Mouse (Mus musculus): ENCODE measurements around the gene Sez6. TPM values are rescaled to one million over a fixed set of nuclear protein-coding genes. Genes with fewer than 3 reads are reported as not detected.

Gene Sez6
- polyA plus RNA-seq, 1 experiment from 2014 or later, result 0.48 TPM

DNA sequence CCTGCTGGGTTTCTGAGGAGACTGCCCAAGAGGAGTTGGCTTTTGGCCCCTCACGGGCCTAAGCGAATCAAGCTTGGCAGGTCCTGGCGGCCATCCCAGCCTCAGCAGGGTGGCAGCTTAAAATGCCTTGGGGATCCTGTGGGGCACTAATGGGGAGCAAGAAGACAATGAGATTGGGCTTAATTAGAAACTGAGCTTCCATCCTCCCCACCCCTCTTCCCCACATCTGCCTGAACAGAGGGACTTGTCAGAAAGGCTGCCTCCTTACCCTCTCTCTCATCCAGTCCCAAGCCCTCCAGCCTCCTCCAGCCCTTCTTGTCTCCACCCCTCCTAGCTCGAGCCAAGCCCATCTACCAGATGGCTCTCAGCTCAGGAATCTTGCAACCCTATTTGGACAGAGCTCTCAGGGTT lies 3.5 kb downstream of the Sez6 start:
- ATAC-seq, result no peak
- H3K27ac ChIP-seq (ENCODE audit: low read length), result no peak overlapping the region
- 3% methylated on average over 4 of the region's 4 CpGs for WGBS
- no peak overlapping the region for H3K9ac ChIP-seq (ENCODE audit: low read depth, low read length)
- peaks cover 54% of the 10 kb centered on the region for H3K27me3 ChIP-seq (replicated peaks; ENCODE audit: control insufficient read depth, insufficient read depth, low read length)
- no peak overlapping the region for H3K4me3 ChIP-seq (ENCODE audit: low read length)
- H3K36me3 ChIP-seq (ENCODE audit: control insufficient read depth, insufficient read depth, low read length), result no peaks in the 10 kb centered on the region
- peaks cover 7% of the 10 kb centered on the region for H3K4me1 ChIP-seq (ENCODE audit: control insufficient read depth, insufficient read depth, low read length)
- H3K9me3 ChIP-seq (ENCODE audit: control insufficient read depth, low read length), result no peaks in the 10 kb centered on the region
- H3K4me2 ChIP-seq (ENCODE audit: low read depth, low read length), result no peak overlapping the region

DNA sequence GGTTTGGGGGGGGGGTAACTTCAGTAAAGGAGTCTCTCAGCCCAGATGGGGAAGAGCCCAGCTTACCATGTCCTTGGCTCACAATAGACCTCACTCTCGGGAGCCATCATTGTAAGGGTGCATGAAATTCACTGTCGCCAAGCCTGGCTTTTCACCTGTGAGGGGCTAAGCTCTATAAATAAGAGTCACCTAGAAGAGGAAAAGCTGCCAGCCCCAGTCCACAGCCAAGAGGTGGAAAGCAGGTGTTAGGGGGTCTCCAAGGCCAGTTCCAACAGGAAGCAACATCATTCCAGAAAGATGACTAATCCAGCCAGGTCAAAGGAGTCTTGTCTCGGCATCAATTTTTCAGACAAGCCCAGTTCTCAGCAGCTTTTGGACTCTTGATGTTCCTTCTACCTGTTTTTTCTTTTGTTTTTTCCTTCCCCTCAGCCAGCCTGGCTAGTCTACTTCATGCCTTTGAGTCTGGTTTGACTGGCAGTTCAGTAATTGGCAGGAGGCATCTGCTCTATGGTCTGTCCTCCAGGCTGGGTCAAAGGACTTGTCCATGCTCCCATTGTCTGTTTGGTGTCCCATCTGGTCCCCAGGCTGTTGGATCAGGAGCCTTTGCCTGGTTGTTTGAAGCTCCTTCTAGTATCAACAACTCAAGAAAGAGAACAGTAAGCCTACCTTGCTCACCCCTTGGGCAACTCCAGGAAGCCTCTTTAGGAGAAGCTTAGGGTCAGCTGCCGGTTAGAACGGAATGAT lies 4.1 kb downstream of the Sez6 start:
- Histone ChIP-seq H3K9me3 (ENCODE audit: control insufficient read depth, low read length) (no peaks in the 10 kb centered on the region), H3K27me3 (replicated peaks; ENCODE audit: control insufficient read depth, insufficient read depth, low read length) (peaks cover 48% of the 10 kb centered on the region), H3K4me2 (ENCODE audit: low read depth, low read length) (no peak overlapping the region), H3K4me3 (ENCODE audit: low read length) (no peak overlapping the region), H3K27ac (ENCODE audit: low read length) (no peak overlapping the region), H3K9ac (ENCODE audit: low read depth, low read length) (no peak overlapping the region), H3K36me3 (ENCODE audit: control insufficient read depth, insufficient read depth, low read length) (no peaks in the 10 kb centered on the region), H3K4me1 (ENCODE audit: control insufficient read depth, insufficient read depth, low read length) (peaks cover 7% of the 10 kb centered on the region)
- 58% methylated on average over 5 of the region's 5 CpGs for WGBS
- ATAC-seq, result no peak

DNA sequence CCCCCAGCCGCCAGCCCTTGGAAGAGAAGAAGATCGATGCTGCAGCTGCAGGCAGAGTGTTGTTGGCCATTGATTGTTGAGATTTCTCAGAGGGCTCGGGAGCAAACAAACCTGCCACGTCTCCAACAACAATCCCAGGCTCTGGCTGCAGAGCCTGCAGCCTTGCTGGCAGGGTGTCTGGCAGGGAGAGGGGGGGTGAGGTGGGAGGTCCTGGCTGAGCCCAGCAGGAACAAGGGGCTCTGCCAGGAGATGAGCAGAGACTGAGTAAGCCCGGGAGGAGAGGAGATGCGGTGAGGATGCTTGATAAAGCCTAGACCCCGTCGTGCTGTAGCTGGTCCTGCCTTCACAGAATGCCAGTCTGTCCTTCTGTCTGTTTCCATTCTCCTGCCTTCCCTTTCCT lies 6.2 kb downstream of the Sez6 start:
- Histone ChIP-seq H3K36me3 (ENCODE audit: control insufficient read depth, insufficient read depth, low read length) (no peaks in the 10 kb centered on the region), H3K9ac (ENCODE audit: low read depth, low read length) (no peak overlapping the region), H3K4me3 (ENCODE audit: low read length) (no peak overlapping the region), H3K4me1 (ENCODE audit: control insufficient read depth, insufficient read depth, low read length) (no peaks in the 10 kb centered on the region), H3K9me3 (ENCODE audit: control insufficient read depth, low read length) (no peaks in the 10 kb centered on the region), H3K4me2 (ENCODE audit: low read depth, low read length) (no peak overlapping the region), H3K27ac (ENCODE audit: low read length) (no peak overlapping the region), H3K27me3 (replicated peaks; ENCODE audit: control insufficient read depth, insufficient read depth, low read length) (peaks cover 36% of the 10 kb centered on the region)
- no peak for ATAC-seq
- 11% methylated on average over 8 of the region's 8 CpGs for WGBS

DNA sequence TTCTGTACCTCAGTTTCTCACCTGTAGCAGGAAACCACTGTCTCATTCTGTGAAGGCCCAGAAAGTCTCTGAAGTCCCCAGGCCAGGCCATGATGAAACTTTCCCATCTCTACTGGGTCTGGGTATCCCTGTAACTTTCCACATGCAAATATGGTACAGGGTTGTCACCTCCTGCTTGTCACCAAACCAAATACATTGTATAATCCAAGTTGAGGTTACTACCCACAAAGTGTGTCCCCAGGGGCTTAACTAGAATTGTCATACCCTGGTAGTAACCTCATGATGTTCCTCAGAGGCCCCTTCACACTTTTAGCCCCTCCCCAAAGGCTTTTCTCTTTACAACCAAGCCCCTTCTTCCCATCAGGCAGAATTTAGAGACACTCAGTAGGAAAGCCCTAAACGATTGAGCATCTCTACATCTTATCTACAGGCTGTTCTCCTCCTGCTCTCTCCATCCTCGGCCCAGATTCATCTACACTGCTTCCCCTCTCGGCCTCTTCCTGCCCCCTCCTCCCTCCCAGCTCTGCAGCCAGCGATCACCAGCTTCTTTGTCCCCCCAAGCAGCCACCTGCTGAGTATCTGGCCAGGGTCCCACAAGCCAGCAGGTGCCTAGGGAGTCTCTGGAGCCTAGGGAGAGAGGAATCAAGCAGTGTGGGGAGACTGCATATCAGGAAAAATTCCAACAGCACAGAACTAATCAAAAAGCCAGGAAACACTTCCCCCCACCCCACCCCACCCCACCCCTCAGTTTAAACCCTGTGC lies 7.2 kb downstream of the Sez6 start:
- no peak for ATAC-seq

DNA sequence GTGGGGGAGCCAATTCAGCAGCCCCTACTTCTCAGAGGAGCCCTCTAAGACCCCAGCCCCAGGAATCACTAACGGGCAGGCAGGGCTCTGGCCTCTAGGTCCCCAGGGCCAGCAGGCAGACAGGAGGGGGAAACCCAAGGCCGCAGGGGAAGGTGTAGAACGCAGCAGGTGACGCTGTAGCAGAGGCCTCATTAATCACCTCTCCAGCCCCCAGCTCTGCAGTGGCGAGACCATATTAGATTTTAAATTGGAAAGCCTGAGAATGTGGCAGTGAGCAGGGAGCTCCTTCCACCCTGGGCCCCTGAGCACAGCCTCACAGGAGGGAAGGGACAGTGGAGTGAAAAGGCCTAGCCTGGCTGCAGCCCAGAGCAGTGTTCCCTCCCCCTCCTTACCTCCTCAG lies 11.6 kb downstream of the Sez6 start:
- H3K9ac ChIP-seq (ENCODE audit: low read depth, low read length), result no peak overlapping the region
- H3K27ac ChIP-seq (ENCODE audit: low read length), result no peak overlapping the region
- peaks cover 2% of the 10 kb centered on the region; the same call in 1 of the 2 replicates for H3K27me3 ChIP-seq (replicated peaks; ENCODE audit: control insufficient read depth, insufficient read depth, low read length)
- H3K9me3 ChIP-seq (ENCODE audit: control insufficient read depth, low read length), result no peaks in the 10 kb centered on the region
- WGBS, result 31% methylated on average over 5 of the region's 5 CpGs
- H3K36me3 ChIP-seq (ENCODE audit: control insufficient read depth, insufficient read depth, low read length), result no peaks in the 10 kb centered on the region
- H3K4me2 ChIP-seq (ENCODE audit: low read depth, low read length), result no peak overlapping the region
- no peak for ATAC-seq
- no peak overlapping the region for H3K4me3 ChIP-seq (ENCODE audit: low read length)
- H3K4me1 ChIP-seq (ENCODE audit: control insufficient read depth, insufficient read depth, low read length), result no peaks in the 10 kb centered on the region

More for the DNA sequence above, 7.2 kb downstream of the Sez6 start:
- H3K9ac ChIP-seq (ENCODE audit: low read depth, low read length), result no peak overlapping the region
- no peak overlapping the region for H3K4me3 ChIP-seq (ENCODE audit: low read length)
- no peak overlapping the region for H3K27ac ChIP-seq (ENCODE audit: low read length)
- WGBS, result 22% methylated on average over 4 of the region's 4 CpGs
- no peaks in the 10 kb centered on the region for H3K4me1 ChIP-seq (ENCODE audit: control insufficient read depth, insufficient read depth, low read length)
- H3K27me3 ChIP-seq (replicated peaks; ENCODE audit: control insufficient read depth, insufficient read depth, low read length), result peaks cover 28% of the 10 kb centered on the region
- no peak overlapping the region for H3K4me2 ChIP-seq (ENCODE audit: low read depth, low read length)
- H3K9me3 ChIP-seq (ENCODE audit: control insufficient read depth, low read length), result no peaks in the 10 kb centered on the region
- H3K36me3 ChIP-seq (ENCODE audit: control insufficient read depth, insufficient read depth, low read length), result no peaks in the 10 kb centered on the region

DNA sequence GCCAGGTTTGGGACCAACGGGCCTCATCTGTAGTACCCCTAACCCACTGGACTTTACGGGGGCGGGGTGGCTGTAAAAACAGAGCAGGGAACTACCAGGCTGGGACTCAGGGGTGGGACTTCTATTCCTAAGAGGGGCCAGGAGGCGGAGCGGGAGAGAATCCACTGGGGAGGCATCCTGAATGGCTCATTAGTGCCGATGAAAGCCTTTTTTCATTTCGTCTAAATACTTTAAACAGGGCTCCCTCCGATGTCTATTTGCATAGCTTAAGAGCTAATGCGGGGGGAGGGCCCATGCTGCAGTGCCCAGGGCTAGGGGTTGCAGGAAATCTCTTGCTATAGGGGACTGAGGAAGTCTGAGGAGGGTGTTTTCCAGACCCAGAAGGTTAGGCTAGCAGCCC lies 17.3 kb downstream of the Sez6 start:
- Histone ChIP-seq H3K4me1 (ENCODE audit: control insufficient read depth, insufficient read depth, low read length) (no peaks in the 10 kb centered on the region), H3K27ac (ENCODE audit: low read length) (no peak overlapping the region), H3K36me3 (ENCODE audit: control insufficient read depth, insufficient read depth, low read length) (no peaks in the 10 kb centered on the region), H3K9me3 (ENCODE audit: control insufficient read depth, low read length) (no peaks in the 10 kb centered on the region), H3K27me3 (replicated peaks; ENCODE audit: control insufficient read depth, insufficient read depth, low read length) (peaks cover 2% of the 10 kb centered on the region; the same call in 1 of the 2 replicates), H3K9ac (ENCODE audit: low read depth, low read length) (no peak overlapping the region), H3K4me3 (ENCODE audit: low read length) (no peak overlapping the region), H3K4me2 (ENCODE audit: low read depth, low read length) (no peak overlapping the region)
- ATAC-seq, result no peak
- WGBS, result 9% methylated on average over 9 of the region's 9 CpGs

DNA sequence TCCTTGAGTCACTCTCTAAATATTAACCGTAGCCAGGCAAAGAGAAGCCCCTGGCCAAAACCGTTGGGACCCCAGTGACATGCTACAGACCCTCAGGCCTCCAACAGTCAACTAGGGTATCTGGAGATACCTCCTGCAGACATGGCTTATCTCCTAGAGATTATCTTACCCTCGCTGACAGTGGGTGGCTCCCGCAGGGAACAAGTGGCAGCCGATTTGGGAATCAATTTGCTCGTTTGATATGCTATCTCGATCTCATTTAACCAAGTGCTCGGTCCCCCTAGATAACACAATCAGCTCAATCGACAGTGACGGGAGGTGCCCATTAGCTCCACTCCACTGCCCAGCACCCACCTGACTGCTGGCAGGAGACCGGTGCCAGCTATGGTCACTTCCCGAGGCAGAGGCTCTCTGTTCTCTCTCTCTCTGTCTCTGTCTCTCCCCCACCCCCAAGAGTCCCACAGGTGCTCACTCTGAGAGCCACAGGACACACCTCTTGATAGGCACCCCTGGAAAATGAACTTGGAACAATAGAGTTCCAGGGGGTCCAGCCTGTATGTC lies 19.6 kb downstream of the Sez6 start:
- no peak overlapping the region for H3K27ac ChIP-seq (ENCODE audit: low read length)
- H3K4me2 ChIP-seq (ENCODE audit: low read depth, low read length), result no peak overlapping the region
- no peaks in the 10 kb centered on the region for H3K9me3 ChIP-seq (ENCODE audit: control insufficient read depth, low read length)
- H3K4me3 ChIP-seq (ENCODE audit: low read length), result no peak overlapping the region
- H3K9ac ChIP-seq (ENCODE audit: low read depth, low read length), result no peak overlapping the region
- ATAC-seq, result no peak
- no peaks in the 10 kb centered on the region for H3K4me1 ChIP-seq (ENCODE audit: control insufficient read depth, insufficient read depth, low read length)
- no peaks in the 10 kb centered on the region for H3K36me3 ChIP-seq (ENCODE audit: control insufficient read depth, insufficient read depth, low read length)
- peaks cover 6% of the 10 kb centered on the region; the same call in 1 of the 2 replicates for H3K27me3 ChIP-seq (replicated peaks; ENCODE audit: control insufficient read depth, insufficient read depth, low read length)
- WGBS, result 26% methylated on average over 12 of the region's 12 CpGs

DNA sequence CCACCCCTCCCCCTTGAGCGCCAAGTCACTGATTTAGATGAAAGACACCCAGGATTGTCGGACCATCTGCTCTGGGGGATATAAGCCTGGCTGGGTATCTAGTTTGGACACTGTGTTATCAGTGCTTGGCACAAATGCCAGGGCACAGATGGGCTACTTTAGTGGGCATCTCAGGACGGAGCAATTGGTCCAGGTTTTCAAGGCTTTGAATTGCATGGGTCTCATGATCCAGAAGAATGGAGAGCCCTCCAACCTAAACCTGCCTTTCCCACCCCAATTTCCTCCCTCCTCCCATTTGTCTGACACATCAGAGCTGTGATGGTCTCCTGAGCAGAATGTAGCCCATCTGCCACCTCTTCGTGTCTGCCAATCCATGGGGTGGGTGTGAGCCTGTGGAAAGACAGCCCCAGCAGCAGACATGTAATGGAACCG lies 20.2 kb downstream of the Sez6 start:
- Histone ChIP-seq H3K27ac (ENCODE audit: low read length) (no peak overlapping the region), H3K27me3 (replicated peaks; ENCODE audit: control insufficient read depth, insufficient read depth, low read length) (peaks cover 4% of the 10 kb centered on the region; the same call in 1 of the 2 replicates), H3K9ac (ENCODE audit: low read depth, low read length) (no peak overlapping the region), H3K36me3 (ENCODE audit: control insufficient read depth, insufficient read depth, low read length) (no peaks in the 10 kb centered on the region), H3K4me2 (ENCODE audit: low read depth, low read length) (no peak overlapping the region), H3K9me3 (ENCODE audit: control insufficient read depth, low read length) (no peaks in the 10 kb centered on the region), H3K4me1 (ENCODE audit: control insufficient read depth, insufficient read depth, low read length) (no peaks in the 10 kb centered on the region), H3K4me3 (ENCODE audit: low read length) (no peak overlapping the region)
- WGBS, result 65% methylated on average over 5 of the region's 5 CpGs
- ATAC-seq, result no peak

DNA sequence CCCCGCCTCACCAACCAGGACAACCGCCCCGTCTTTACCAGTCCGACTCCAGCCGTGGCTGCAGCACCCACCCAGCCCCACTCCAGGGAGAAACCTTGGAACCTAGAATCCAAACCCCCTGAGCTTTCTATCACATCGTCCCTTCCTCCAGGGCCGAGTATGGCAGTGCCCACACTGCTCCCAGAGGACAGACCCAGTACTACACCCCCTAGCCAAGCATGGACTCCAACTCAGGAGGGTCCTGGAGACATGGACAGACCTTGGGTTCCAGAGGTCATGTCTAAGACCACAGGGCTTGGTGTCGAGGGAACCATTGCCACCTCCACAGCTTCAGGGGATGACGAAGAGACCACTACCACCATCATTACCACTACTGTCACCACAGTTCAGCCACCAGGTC lies 23.1 kb downstream of the Sez6 start:
- Histone ChIP-seq H3K4me1 (ENCODE audit: control insufficient read depth, insufficient read depth, low read length) (no peaks in the 10 kb centered on the region), H3K36me3 (ENCODE audit: control insufficient read depth, insufficient read depth, low read length) (no peaks in the 10 kb centered on the region), H3K27ac (ENCODE audit: low read length) (no peak overlapping the region), H3K9me3 (ENCODE audit: control insufficient read depth, low read length) (no peaks in the 10 kb centered on the region), H3K4me3 (ENCODE audit: low read length) (no peak overlapping the region), H3K9ac (ENCODE audit: low read depth, low read length) (no peak overlapping the region), H3K4me2 (ENCODE audit: low read depth, low read length) (no peak overlapping the region), H3K27me3 (replicated peaks; ENCODE audit: control insufficient read depth, insufficient read depth, low read length) (peaks cover 3% of the 10 kb centered on the region; the same call in 1 of the 2 replicates)
- no peak for ATAC-seq
- WGBS, result 39% methylated on average over 9 of the region's 9 CpGs
